Comparison of ENCODE assay signal across 19 mouse cellular contexts in the genomic region with DNA sequence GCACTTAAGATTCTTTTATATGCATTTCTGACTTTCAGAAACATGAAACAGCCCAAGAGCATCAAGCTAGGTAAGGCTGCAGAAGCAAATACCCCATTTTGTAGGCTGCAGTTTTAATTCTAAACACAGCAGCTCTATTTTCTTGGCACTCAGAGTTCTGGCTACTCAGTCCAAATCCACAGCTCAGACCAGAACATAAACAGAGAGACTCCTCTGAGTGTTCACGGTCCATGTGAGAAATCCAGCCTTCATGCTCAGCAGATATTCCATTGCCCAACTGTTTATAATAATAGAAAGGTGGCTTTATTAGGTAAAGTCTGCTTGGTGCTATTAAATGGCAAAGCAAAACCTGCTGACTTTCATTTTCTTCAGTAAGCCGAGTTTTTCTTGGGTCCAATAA.
A peak's percentile ranks its signal among the peaks of the same experiment; 100 is the strongest.
DNase-seq lines count a peak whose midpoint lies in the region; ATAC-seq and TF ChIP-seq lines count a peak whose summit lies in the region.
"Had no signal": no experiment of that assay in that cellular context is flagged by ENCODE, and none has a peak within 500 bp of the region (broad histone marks: within the 10 kb centered on the region; RNA-seq: fewer than 3 reads in every experiment).

No protein-coding gene starts in this region.

- peak overlapping the region; percentile 83 for H3K27ac ChIP-seq in heart, embryonic 12.5 days (ENCODE audit: poor library complexity, severe bottlenecking)
- H3K27ac ChIP-seq in heart, embryonic 10.5 days: no peak overlapping the region; the same call in 1 of the 2 replicates
- H3K27ac ChIP-seq in heart, postnatal 0 days (ENCODE audit: low read depth): peak overlapping the region; percentile 86
- H3K27ac ChIP-seq in lung, postnatal 0 days (ENCODE audit: low read length): no peak overlapping the region
- H3K27ac ChIP-seq in stomach, embryonic 15.5 days: peak overlapping the region; percentile 74; the same call in 1 of the 2 replicates
- H3K27ac ChIP-seq: hindbrain, embryonic 12.5 days; kidney, postnatal 0 days had no signal

- H3K27me3 ChIP-seq in heart, embryonic 12.5 days (replicated peaks): no peaks in the 10 kb centered on the region
- H3K27me3 ChIP-seq in heart, embryonic 10.5 days (ENCODE audit: insufficient read depth, poor library complexity, severe bottlenecking): no peaks in the 10 kb centered on the region
- H3K27me3 ChIP-seq in heart, postnatal 0 days (ENCODE audit: control insufficient read depth, insufficient read depth, low read length): no peaks in the 10 kb centered on the region
- no peaks in the 10 kb centered on the region for H3K27me3 ChIP-seq in lung, postnatal 0 days (replicated peaks; ENCODE audit: insufficient read depth, low read length)
- H3K27me3 ChIP-seq in stomach, embryonic 15.5 days (replicated peaks): no peaks in the 10 kb centered on the region
- H3K27me3 ChIP-seq: hindbrain, embryonic 12.5 days; limb, embryonic 13.5 days had no signal

- no peaks in the 10 kb centered on the region for H3K36me3 ChIP-seq in heart, embryonic 12.5 days
- no peaks in the 10 kb centered on the region for H3K36me3 ChIP-seq in heart, embryonic 10.5 days
- no peaks in the 10 kb centered on the region for H3K36me3 ChIP-seq in heart, postnatal 0 days (replicated peaks; ENCODE audit: control insufficient read depth, insufficient read depth, low read length)
- no peaks in the 10 kb centered on the region for H3K36me3 ChIP-seq in lung, postnatal 0 days (ENCODE audit: insufficient read depth, low read length)
- no peaks in the 10 kb centered on the region for H3K36me3 ChIP-seq in stomach, embryonic 15.5 days
- H3K36me3 ChIP-seq: hindbrain, embryonic 12.5 days; limb, embryonic 13.5 days had no signal

- no peaks in the 10 kb centered on the region for H3K9me3 ChIP-seq in heart, embryonic 12.5 days (replicated peaks)
- no peaks in the 10 kb centered on the region for H3K9me3 ChIP-seq in heart, embryonic 10.5 days
- no peaks in the 10 kb centered on the region for H3K9me3 ChIP-seq in heart, postnatal 0 days (replicated peaks; ENCODE audit: control insufficient read depth, low read length)
- no peaks in the 10 kb centered on the region for H3K9me3 ChIP-seq in lung, postnatal 0 days (ENCODE audit: low read length)
- no peaks in the 10 kb centered on the region for H3K9me3 ChIP-seq in stomach, embryonic 15.5 days
- H3K9me3 ChIP-seq: hindbrain, embryonic 12.5 days; limb, embryonic 13.5 days had no signal

- H3K4me3 ChIP-seq in heart, embryonic 12.5 days: no peak overlapping the region
- H3K4me3 ChIP-seq in heart, embryonic 10.5 days: no peak overlapping the region
- no peak overlapping the region for H3K4me3 ChIP-seq in heart, postnatal 0 days (ENCODE audit: low read depth, low read length)
- no peak overlapping the region for H3K4me3 ChIP-seq in lung, postnatal 0 days (ENCODE audit: low read depth, low read length)
- no peak overlapping the region for H3K4me3 ChIP-seq in lung, adult 2 months (replicated peaks; ENCODE audit: extremely low read depth, low read depth, low read length)
- no peak overlapping the region for H3K4me3 ChIP-seq in stomach, embryonic 15.5 days (replicated peaks)
- H3K4me3 ChIP-seq: erythroblast, embryonic 14.5 days; hindbrain, embryonic 12.5 days; limb, embryonic 13.5 days had no signal

- no peak for TF ChIP-seq CTCF in heart, postnatal 0 days (IDR thresholded peaks at IDR 0.05; ENCODE audit: low read depth)
- TF ChIP-seq CTCF in lung, postnatal 0 days (IDR thresholded peaks at IDR 0.05): no peak
- TF ChIP-seq CTCF in lung, adult 2 months (IDR thresholded peaks at IDR 0.05; ENCODE audit: insufficient read depth, low read length): no peak

- ATAC-seq in heart, embryonic 12.5 days (ENCODE audit: insufficient number of reproducible peaks, low FRiP score): no peak
- no peak for ATAC-seq in heart, postnatal 0 days (ENCODE audit: insufficient read depth, low read depth)
- no peak for ATAC-seq in lung, postnatal 0 days
- ATAC-seq in stomach, embryonic 15.5 days (ENCODE audit: insufficient read depth, low FRiP score, low read depth): peak; percentile 55; the same call in 1 of the 2 replicates
- ATAC-seq: CD4-positive, CD25-positive, alpha-beta regulatory T cell, adult 4 months; liver, postnatal 0 days had no signal

- H3K4me2 ChIP-seq in heart, embryonic 12.5 days: no peak overlapping the region
- H3K4me2 ChIP-seq in heart, postnatal 0 days (ENCODE audit: low read depth, low read length): peak overlapping the region; percentile 14; the same call in 1 of the 2 replicates
- H3K4me2 ChIP-seq in lung, postnatal 0 days (replicated peaks; ENCODE audit: low read depth, low read length): 0 out of 2 replicates have a peak overlapping the region, but pooled peaks have one; percentile 17
- no peak overlapping the region for H3K4me2 ChIP-seq in stomach, embryonic 15.5 days
- H3K4me2 ChIP-seq: hindbrain, embryonic 12.5 days; limb, embryonic 13.5 days; liver, embryonic 11.5 days had no signal

- no peak for TF ChIP-seq POLR2A in lung, adult 2 months (IDR thresholded peaks at IDR 0.05; ENCODE audit: borderline replicate concordance, extremely low read depth, low read depth, low read length)

- H3K9ac ChIP-seq in heart, embryonic 12.5 days: no peak overlapping the region
- H3K9ac ChIP-seq in heart, postnatal 0 days (replicated peaks; ENCODE audit: low read depth, low read length): no peak overlapping the region
- H3K9ac ChIP-seq in lung, postnatal 0 days (replicated peaks; ENCODE audit: low read depth): no peak overlapping the region
- H3K9ac ChIP-seq in stomach, embryonic 15.5 days: no peak overlapping the region
- H3K9ac ChIP-seq: hindbrain, embryonic 12.5 days; limb, embryonic 13.5 days; liver, postnatal 0 days had no signal

- H3K4me1 ChIP-seq in heart, embryonic 12.5 days (replicated peaks): peaks cover 18% of the 10 kb centered on the region
- H3K4me1 ChIP-seq in heart, embryonic 10.5 days: no peaks in the 10 kb centered on the region; the same call in 1 of the 2 replicates
- H3K4me1 ChIP-seq in heart, postnatal 0 days (ENCODE audit: control insufficient read depth, insufficient read depth): peaks cover 13% of the 10 kb centered on the region
- H3K4me1 ChIP-seq in lung, postnatal 0 days (ENCODE audit: insufficient read depth, low read depth, low read length): peaks cover 16% of the 10 kb centered on the region; the same call in 1 of the 2 replicates
- peaks cover 2% of the 10 kb centered on the region; the same call in 1 of the 2 replicates for H3K4me1 ChIP-seq in lung, adult 2 months (ENCODE audit: control insufficient read depth, insufficient read depth, low read length)
- H3K4me1 ChIP-seq in stomach, embryonic 15.5 days: peaks cover 7% of the 10 kb centered on the region; the same call in 1 of the 2 replicates
- H3K4me1 ChIP-seq: hindbrain, embryonic 12.5 days had no signal

- DNase-seq in heart, embryonic 10.5 days (ENCODE audit: low spot score): no peak
- peak; percentile 19 for DNase-seq in heart, postnatal 0 days (ENCODE audit: low spot score)
- no peak for DNase-seq in heart, postnatal 14 days
- DNase-seq in lung, postnatal 0 days (ENCODE audit: low spot score): peak; percentile 6
- DNase-seq in lung, adult 2 months: no peak
- DNase-seq in thymus, postnatal 0 days (ENCODE audit: low spot score): no peak
- DNase-seq: adrenal gland, postnatal 36 days; gastrocnemius, postnatal 10 days; kidney, adult 8-10 months; liver, postnatal 0 days; right cerebral cortex, postnatal 25 days had no signal

- no peak for TF ChIP-seq EP300 in heart, postnatal 0 days (IDR thresholded peaks at IDR 0.05; ENCODE audit: low read depth)
- TF ChIP-seq EP300 in lung, postnatal 0 days (IDR thresholded peaks at IDR 0.05): no peak

- intact Hi-C loops in heart, postnatal 14 days (cut with DNase I): no loop called here

- WGBS in heart, embryonic 12.5 days: 79% methylated on average over 2 of the region's 2 CpGs
- 86% methylated on average over 2 of the region's 2 CpGs for WGBS in heart, embryonic 10.5 days
- 61% methylated on average over 2 of the region's 2 CpGs for WGBS in heart, postnatal 0 days
- 29% methylated on average over 2 of the region's 2 CpGs for WGBS in lung, postnatal 0 days
- 38% methylated on average over 2 of the region's 2 CpGs for WGBS in lung, adult 2 months
- 49% methylated on average over 2 of the region's 2 CpGs for WGBS in stomach, embryonic 15.5 days

Comparison
In these comparisons a context has a peak if more than half of its experiments do, and no peak if none do; other contexts are left out.
1. H3K27ac ChIP-seq: peak in heart, embryonic 12.5 days (single experiment), heart, postnatal 0 days (single experiment) and stomach, embryonic 15.5 days (single experiment); none in heart, embryonic 10.5 days (single experiment) and lung, postnatal 0 days (single experiment).
2. H3K4me2 ChIP-seq: peak in heart, postnatal 0 days (single experiment) and lung, postnatal 0 days (single experiment); none in heart, embryonic 12.5 days (single experiment) and stomach, embryonic 15.5 days (single experiment).
3. DNase-seq: peak in heart, postnatal 0 days (single experiment) and lung, postnatal 0 days (single experiment); none in heart, embryonic 10.5 days (single experiment), heart, postnatal 14 days (0 of 2), lung, adult 2 months (single experiment) and thymus, postnatal 0 days (single experiment).